Mouse (Mus musculus) hindbrain, embryonic 12.5 days (tissue): ENCODE measurements around the gene S100a6. TPM values are rescaled to one million over a fixed set of nuclear protein-coding genes. Genes with fewer than 3 reads are reported as not detected.
A peak's percentile ranks its signal among the peaks of the same experiment; 100 is the strongest.

Experiments used
- ATAC-seq: fragments of 200-750 bp; cut with Nextera tagmentation; 2 replicates; pipeline ENCODE4 v1.8.0; 2017; ENCODE audit warnings: moderate TSS enrichment; ENCODE audit not compliant: low FRiP score
- H3K27ac ChIP-seq: fragments of 300-500 bp; sonication (generic); 2 replicates; pipeline ENCODE4 v1.5.1; 2016; ENCODE audit warnings: mild to moderate bottlenecking
- H3K27me3 ChIP-seq: fragments of 300-500 bp; sonication (generic); 2 replicates; pipeline ENCODE4 v1.6.1; 2016; ENCODE audit warnings: mild to moderate bottlenecking
- H3K36me3 ChIP-seq: fragments of 300-500 bp; sonication (generic); 2 replicates; pipeline ENCODE4 v1.6.1; 2016; ENCODE audit warnings: mild to moderate bottlenecking
- H3K4me1 ChIP-seq: fragments of 300-500 bp; sonication (generic); 2 replicates; pipeline ENCODE4 v1.6.1; 2016
- H3K4me2 ChIP-seq: fragments of 300-500 bp; sonication (generic); replicated peaks from 2 replicates; pipeline ENCODE4 v1.6.1; 2016; ENCODE audit warnings: mild to moderate bottlenecking
- H3K4me3 ChIP-seq: fragments of 300-500 bp; sonication (generic); 2 replicates; pipeline ENCODE4 v1.5.1; 2016; ENCODE audit warnings: mild to moderate bottlenecking
- H3K9ac ChIP-seq: fragments of 300-500 bp; sonication (generic); 2 replicates; pipeline ENCODE4 v1.6.1; 2016; ENCODE audit warnings: mild to moderate bottlenecking, moderate library complexity
- H3K9me3 ChIP-seq: fragments of 300-500 bp; sonication (generic); replicated peaks from 2 replicates; pipeline ENCODE4 v1.6.1; 2016; ENCODE audit warnings: mild to moderate bottlenecking
- WGBS: fragments of 180-500 bp; shearing (Covaris S2); methylation state at CpG from one replicate; pipeline ENCODE4 v1.1.7; 2016; 5-methylcytosine and 5-hydroxymethylcytosine counted together
- polyA plus RNA-seq: library from polyadenylated mRNA; unstranded; fragments of >200 nt; fragmentation: Nextera tagmentation; extraction: Ambion mirVana; gene quantifications from 2 replicates; pipeline ENCODE4 v1.2.1, GENCODE M21; 2016

The S100a6 gene
- polyA plus RNA-seq, 1 experiment from 2014 or later = 30.3 TPM

DNA sequence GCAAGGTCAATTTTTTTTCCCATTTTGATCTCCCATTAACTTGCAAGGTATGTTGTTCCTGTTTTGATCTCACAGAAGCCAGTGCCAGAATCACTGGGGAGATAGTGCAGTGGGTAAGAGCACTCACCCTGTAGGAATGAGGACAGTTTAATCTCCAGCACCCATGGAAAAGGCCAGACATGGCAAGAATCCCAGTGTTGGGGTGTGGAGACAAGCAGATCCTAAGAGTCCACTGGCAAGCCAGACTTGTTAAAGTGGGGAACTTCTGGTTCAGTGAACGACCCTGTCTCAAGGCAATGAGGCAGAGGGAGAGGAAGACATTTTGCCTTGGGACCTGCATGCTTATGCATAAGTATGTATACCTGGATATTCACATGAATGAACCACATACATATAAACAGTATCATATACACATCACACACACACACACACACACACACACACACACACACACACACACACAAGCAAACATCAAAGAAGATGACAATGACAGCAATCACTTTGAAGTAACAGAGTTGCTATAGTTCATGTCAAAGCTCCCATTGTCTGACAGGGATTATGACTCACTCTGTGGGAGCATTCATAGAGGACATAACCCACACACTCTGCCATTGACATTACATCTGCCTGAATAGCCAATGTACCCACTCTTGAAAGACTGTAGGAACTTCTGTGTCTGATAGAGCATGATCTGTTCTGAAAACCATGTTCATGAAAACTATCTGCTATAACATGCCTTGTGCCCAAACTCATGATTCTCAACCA lies 26.0 kb downstream of the S100a6 start:
- 92% methylated on average over 1 of the region's 1 CpGs for WGBS
- Histone ChIP-seq H3K27ac (no peak overlapping the region), H3K4me2 (no peak overlapping the region), H3K9me3 (no peaks in the 10 kb centered on the region), H3K4me1 (no peaks in the 10 kb centered on the region), H3K27me3 (no peaks in the 10 kb centered on the region), H3K4me3 (no peak overlapping the region), H3K36me3 (no peaks in the 10 kb centered on the region), H3K9ac (no peak overlapping the region)
- ATAC-seq = no peak

DNA sequence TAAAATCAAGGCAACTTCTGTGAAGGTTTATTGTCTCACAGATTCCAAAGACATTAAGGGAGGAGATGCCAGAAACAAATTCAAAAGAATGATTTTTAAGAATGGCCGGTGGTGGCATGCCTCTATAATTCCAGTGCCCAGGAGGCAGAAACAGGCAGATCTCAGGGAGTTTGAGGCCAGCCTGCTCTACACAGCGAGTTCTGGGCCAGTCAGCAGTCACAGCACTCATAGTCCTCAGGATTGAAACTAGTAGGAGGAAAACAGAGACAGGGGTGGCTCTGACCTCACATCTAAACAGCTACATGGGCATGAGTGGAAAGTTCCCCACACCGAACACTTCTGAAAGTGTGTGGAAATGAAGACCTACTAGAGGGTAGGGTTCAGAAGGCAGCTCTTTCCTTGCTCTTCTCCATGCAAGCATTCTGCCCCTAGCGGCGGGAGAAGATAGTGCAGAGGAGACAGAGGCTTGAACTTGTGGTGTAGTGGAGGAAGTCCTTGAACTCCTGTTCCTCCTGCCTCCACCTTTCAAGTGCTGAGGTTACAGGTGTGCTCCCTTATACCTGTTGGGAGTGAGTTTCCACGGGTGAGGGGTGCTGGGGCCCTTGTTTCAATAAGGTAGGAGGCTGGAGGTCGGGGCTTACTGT lies 27.0 kb downstream of the S100a6 start:
- no peak for ATAC-seq
- H3K4me2 ChIP-seq = no peak overlapping the region
- H3K36me3 ChIP-seq = no peaks in the 10 kb centered on the region
- no peak overlapping the region for H3K4me3 ChIP-seq
- no peaks in the 10 kb centered on the region for H3K4me1 ChIP-seq
- 53% methylated on average over 7 of the region's 7 CpGs for WGBS
- no peaks in the 10 kb centered on the region for H3K9me3 ChIP-seq
- no peak overlapping the region for H3K27ac ChIP-seq
- no peaks in the 10 kb centered on the region for H3K27me3 ChIP-seq
- H3K9ac ChIP-seq = no peak overlapping the region

DNA sequence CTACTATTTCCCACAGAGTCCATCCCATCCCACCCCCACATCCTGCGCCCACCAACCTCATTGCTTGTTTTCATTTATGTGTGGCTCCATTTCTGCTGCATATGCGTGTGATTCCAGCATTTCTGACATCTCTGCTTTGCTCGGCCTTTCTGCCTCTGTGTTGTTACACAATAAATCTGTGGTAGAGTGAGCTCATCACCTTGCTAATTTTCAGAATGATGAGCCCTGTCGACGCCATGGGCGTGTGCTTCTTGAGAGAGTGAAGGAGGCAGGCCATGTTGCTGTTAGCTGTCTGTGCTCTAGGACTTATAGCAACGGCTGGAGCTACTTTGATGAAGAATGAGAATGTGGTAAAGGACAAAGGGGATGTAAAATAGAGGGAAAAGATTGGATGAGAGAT lies 28.3 kb downstream of the S100a6 start:
- WGBS = 84% methylated on average over 7 of the region's 7 CpGs
- H3K36me3 ChIP-seq = no peaks in the 10 kb centered on the region

DNA sequence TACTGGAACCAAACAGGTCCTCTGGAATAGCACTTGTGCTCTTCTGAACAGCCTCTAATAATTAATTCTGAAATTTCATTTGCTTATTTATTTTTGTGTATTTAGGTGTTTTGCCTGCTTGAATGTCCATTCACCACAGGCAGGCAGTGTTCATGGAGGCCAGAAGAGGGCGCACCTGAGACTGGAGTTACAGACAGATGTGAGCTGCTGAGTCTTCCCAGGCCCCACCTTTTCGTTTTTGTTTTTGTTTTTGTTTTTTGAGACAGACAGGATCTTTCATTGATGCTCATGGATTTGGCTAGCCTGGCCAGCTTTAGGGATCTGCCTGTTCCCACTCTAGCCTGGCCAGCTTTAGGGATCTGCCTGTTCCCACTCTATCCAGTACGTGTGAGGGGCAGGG lies 31.5 kb downstream of the S100a6 start:
- no peaks in the 10 kb centered on the region for H3K9me3 ChIP-seq
- H3K4me2 ChIP-seq = no peak overlapping the region
- H3K36me3 ChIP-seq = no peaks in the 10 kb centered on the region
- ATAC-seq = no peak
- no peak overlapping the region for H3K4me3 ChIP-seq
- no peaks in the 10 kb centered on the region for H3K27me3 ChIP-seq
- no peak overlapping the region for H3K9ac ChIP-seq
- no peak overlapping the region for H3K27ac ChIP-seq
- WGBS = 52% methylated on average over 3 of the region's 3 CpGs
- H3K4me1 ChIP-seq = no peaks in the 10 kb centered on the region

More for the DNA sequence above, 28.3 kb downstream of the S100a6 start:
- Histone ChIP-seq H3K27ac (no peak overlapping the region), H3K9ac (no peak overlapping the region), H3K4me3 (no peak overlapping the region), H3K4me1 (no peaks in the 10 kb centered on the region), H3K9me3 (no peaks in the 10 kb centered on the region), H3K27me3 (no peaks in the 10 kb centered on the region), H3K4me2 (no peak overlapping the region)
- ATAC-seq = no peak

DNA sequence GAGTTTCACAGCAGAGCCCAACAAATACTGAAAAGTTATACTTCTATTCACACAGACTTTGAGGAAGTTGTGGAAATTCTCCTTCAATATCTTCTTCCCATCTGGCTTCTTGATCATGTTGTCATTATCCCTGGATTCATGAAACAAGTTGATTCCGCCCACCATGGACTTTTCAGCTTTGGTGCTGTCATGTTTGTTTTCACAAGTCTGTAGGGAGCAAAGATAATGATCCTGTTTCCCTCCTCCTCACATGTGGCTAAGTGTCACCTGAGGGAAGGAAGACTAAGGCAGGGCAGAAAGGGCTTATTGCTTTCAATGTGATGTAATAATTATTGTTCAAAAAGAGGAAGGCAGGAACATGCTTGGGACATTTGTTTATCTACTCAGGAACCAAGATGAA lies 34.6 kb downstream of the S100a6 start:
- no peaks in the 10 kb centered on the region for H3K4me1 ChIP-seq
- H3K27ac ChIP-seq = no peak overlapping the region
- H3K4me2 ChIP-seq = no peak overlapping the region
- H3K27me3 ChIP-seq = no peaks in the 10 kb centered on the region
- no peak for ATAC-seq
- 85% methylated on average over 1 of the region's 1 CpGs for WGBS
- no peak overlapping the region for H3K4me3 ChIP-seq
- no peak overlapping the region for H3K9ac ChIP-seq
- no peaks in the 10 kb centered on the region for H3K36me3 ChIP-seq
- no peaks in the 10 kb centered on the region for H3K9me3 ChIP-seq

DNA sequence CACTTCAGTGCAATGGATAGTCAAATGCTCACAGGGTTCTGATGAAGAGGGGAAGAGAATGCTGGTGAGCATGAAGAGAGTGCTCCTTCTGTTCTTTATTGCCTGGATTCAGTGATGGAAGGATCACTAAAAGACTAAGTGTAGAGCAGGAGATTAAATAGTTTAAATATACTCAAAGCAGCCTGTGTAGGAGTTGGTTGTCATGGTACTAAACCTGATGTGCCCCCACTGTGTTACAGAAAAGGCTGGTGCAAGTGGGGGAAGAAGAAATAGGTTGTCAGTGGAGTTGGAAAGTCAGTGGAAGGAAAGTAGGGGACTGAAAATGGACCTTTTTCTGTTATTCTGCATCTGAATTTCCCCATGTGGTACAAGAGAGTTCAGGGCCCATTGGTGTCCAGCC lies 36.3 kb downstream of the S100a6 start:
- Histone ChIP-seq H3K4me1 (no peaks in the 10 kb centered on the region), H3K4me3 (no peak overlapping the region), H3K27ac (no peak overlapping the region), H3K36me3 (no peaks in the 10 kb centered on the region), H3K4me2 (no peak overlapping the region), H3K27me3 (no peaks in the 10 kb centered on the region), H3K9ac (no peak overlapping the region), H3K9me3 (no peaks in the 10 kb centered on the region)
- ATAC-seq = no peak

DNA sequence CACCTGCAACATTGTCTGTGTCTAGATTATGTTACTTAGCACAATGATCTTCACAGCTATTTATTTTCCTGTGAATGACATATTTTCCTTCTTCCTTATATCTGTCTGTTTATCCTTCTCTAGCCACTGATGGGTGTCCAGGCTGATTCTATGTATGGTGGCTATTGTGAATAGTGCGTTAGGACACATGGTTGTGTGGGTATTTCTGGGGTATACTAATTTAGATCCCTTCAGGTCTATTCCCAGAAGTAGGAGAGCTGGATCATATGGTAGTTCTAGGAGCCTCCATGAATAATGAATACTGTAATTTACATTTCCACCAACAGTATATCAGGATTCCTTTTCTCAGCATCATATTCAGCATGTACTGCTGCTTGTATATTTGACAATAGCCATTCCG lies 37.1 kb downstream of the S100a6 start:
- Histone ChIP-seq H3K4me3 (no peak overlapping the region), H3K9me3 (no peaks in the 10 kb centered on the region), H3K27ac (no peak overlapping the region), H3K36me3 (no peaks in the 10 kb centered on the region), H3K4me1 (no peaks in the 10 kb centered on the region), H3K4me2 (no peak overlapping the region), H3K9ac (no peak overlapping the region), H3K27me3 (peaks cover 3% of the 10 kb centered on the region; the same call in 1 of the 2 replicates)
- WGBS = 85% methylated on average over 2 of the region's 2 CpGs
- no peak for ATAC-seq

DNA sequence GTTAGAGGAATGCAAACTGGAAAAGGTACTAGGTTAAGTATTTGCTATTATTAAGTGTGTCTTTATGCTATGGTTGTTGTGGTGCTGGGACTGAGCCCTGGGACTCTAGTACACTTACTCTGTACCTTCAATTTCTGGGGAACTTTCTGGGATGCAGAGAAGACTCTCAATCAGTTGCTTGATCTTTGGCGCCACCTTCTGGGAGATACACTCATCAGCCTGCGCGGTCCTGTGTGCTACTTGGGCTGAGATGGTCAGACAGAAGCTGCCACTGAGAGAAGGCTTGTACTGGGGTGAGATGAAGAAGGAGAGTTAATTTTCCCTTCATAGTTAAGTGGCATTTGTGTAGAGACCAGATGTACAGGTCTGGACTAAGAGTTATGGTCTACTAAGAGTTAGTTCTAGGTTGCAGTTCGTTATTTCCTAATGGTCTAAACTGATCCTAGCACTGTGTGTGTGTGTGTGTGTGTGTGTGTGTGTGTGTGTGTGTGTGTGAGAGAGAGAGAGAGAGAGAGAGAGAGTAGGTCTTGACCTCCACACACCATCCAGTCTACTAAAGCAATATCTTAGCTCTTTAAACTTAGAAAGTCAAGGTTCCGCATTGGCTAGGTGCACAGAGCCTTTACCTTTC lies 40.3 kb downstream of the S100a6 start:
- no peak overlapping the region for H3K4me3 ChIP-seq
- WGBS = 38% methylated on average over 5 of the region's 5 CpGs
- H3K4me2 ChIP-seq = no peak overlapping the region
- H3K27me3 ChIP-seq = peaks cover 3% of the 10 kb centered on the region; the same call in 1 of the 2 replicates
- H3K36me3 ChIP-seq = no peaks in the 10 kb centered on the region
- no peak overlapping the region for H3K27ac ChIP-seq
- H3K4me1 ChIP-seq = no peaks in the 10 kb centered on the region
- peak; percentile 68 for ATAC-seq
- no peak overlapping the region for H3K9ac ChIP-seq
- no peaks in the 10 kb centered on the region for H3K9me3 ChIP-seq

DNA sequence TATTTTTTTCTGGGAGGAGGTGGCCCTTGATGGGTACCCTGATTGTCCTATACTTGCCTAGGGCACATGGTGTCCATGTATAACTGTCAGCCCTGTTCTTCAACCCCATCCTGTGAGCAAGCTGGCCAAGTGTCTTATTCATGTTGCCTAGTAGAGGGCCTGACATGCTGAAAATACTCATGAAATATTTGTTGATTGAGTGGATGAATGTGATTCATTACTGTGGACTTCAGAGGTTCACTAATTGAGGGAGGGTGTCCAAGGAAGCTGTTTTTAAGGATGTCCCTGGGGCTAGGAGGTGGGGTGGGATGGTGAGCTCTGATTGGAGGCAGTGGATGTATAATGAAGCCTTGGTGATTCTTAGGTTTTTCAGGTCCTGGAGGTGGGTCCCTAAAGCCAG lies 41.0 kb downstream of the S100a6 start, which contains the start of gene S100a7a:
TSS of gene S100a7a (plus strand) at position 301 of the 400 bp plus-strand sequence.
- no peak for ATAC-seq
- Histone ChIP-seq H3K9me3 (no peaks in the 10 kb centered on the region), H3K36me3 (no peaks in the 10 kb centered on the region), H3K4me1 (no peaks in the 10 kb centered on the region), H3K4me3 (no peak within 1 kb of the TSS), H3K9ac (no peak within 1 kb of the TSS), H3K27ac (no peak within 1 kb of the TSS), H3K27me3 (peaks cover 3% of the 10 kb centered on the region; the same call in 1 of the 2 replicates), H3K4me2 (no peak within 1 kb of the TSS)

DNA sequence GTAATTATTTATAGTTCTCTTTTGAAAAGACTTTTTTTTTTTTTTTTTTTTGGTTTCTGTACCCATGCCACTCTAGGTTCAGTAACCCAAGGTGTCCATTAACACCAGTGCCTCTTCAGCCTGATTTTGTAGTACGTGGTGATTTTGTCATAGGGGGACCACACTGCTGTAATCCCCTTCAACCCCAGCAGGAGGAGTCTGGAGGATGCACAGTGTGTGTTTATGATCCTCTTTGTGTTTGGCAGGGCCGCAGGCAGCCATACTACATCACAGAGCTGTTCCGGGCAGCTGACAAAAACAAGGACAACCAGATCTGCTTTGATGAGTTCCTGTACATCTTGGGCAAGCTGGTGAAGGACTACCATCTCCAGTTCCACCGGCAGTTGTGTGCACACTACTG lies 44.7 kb downstream of the S100a6 start:
- no peak for ATAC-seq
- 80% methylated on average over 4 of the region's 4 CpGs for WGBS
- Histone ChIP-seq H3K4me1 (no peaks in the 10 kb centered on the region), H3K9me3 (no peaks in the 10 kb centered on the region), H3K4me3 (no peak overlapping the region), H3K27ac (no peak overlapping the region), H3K4me2 (no peak overlapping the region), H3K27me3 (peaks cover 3% of the 10 kb centered on the region; the same call in 1 of the 2 replicates), H3K9ac (no peak overlapping the region), H3K36me3 (no peaks in the 10 kb centered on the region)

DNA sequence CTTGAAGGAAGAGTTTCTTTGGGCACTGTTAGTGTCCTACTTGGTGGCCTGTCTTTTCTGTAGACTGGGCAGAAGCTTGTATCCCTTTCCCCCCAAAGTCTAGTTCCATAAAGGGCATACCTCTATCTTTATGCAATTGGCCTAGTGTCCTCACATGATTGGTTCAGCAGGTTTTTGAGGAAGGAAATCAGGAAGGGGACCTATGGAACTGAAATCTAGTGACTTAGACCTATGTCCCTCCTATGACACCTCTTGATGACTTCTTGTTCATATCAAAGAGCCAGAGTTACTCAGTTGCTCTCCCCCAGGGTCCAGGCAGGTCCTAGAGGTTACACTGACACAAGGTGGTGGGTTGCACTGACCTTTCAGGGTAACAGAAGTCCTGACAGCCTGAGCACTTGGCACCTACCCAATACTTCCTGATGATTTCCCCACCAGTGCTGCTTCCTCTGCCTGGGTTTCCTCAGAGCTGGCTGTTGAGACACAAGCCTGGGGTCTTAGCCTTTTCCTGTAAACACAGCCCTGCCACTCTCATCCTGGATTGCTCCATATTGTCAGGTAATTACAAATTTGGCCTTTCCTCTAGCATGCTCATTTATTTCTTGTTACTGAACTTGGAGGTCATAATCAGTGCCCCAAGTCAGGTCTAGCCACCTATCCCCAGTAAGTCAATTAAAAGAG lies 46.8 kb downstream of the S100a6 start:
- Histone ChIP-seq H3K4me3 (no peak overlapping the region), H3K9me3 (no peaks in the 10 kb centered on the region)

DNA sequence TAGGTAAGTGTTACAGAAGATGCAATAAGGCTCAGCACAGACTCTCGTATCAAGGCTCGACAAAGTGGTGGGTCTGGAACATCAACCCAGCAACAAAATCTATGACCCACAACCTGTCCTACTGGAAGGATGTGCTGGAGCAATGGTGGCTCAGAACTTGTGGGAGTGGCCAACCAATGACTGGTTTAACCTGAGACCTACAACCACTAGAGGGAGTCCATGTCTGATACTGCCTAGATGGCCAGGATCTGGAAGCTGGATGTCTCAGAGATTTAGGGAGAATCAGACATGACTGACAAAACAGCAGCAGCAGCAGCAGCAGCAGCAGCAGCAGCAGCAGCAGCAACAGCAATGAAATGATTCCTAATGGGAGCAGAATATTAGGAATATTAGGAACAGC lies 51.5 kb downstream of the S100a6 start:
- Histone ChIP-seq H3K4me1 (no peaks in the 10 kb centered on the region), H3K9me3 (no peaks in the 10 kb centered on the region), H3K27ac (no peak overlapping the region), H3K27me3 (no peaks in the 10 kb centered on the region), H3K4me2 (no peak overlapping the region), H3K4me3 (no peak overlapping the region), H3K9ac (no peak overlapping the region), H3K36me3 (no peaks in the 10 kb centered on the region)
- ATAC-seq = no peak
- WGBS = 77% methylated on average over 2 of the region's 2 CpGs

More for the DNA sequence above, 46.8 kb downstream of the S100a6 start:
- no peak for ATAC-seq
- no peak overlapping the region for H3K9ac ChIP-seq
- H3K4me2 ChIP-seq = no peak overlapping the region
- H3K27ac ChIP-seq = no peak overlapping the region
- H3K27me3 ChIP-seq = peaks cover 2% of the 10 kb centered on the region; the same call in 1 of the 2 replicates
- no peaks in the 10 kb centered on the region for H3K36me3 ChIP-seq
- H3K4me1 ChIP-seq = no peaks in the 10 kb centered on the region
